Mouse (Mus musculus) forebrain, embryonic 16.5 days (tissue): ENCODE measurements around the gene Prpf18. TPM values are rescaled to one million over a fixed set of nuclear protein-coding genes. Genes with fewer than 3 reads are reported as not detected.
A peak's percentile ranks its signal among the peaks of the same experiment; 100 is the strongest.

Experiments used
- ATAC-seq: fragments of 200-750 bp; cut with Nextera tagmentation; 2 replicates; pipeline ENCODE4 v1.8.0; 2017; ENCODE audit warnings: mild to moderate bottlenecking, moderate library complexity
- H3K27ac ChIP-seq: fragments of 300-500 bp; sonication (generic); 2 replicates; pipeline ENCODE4 v1.5.1; 2014; ENCODE audit warnings: low read length, control low read depth
- H3K27me3 ChIP-seq: fragments of 300-500 bp; sonication (generic); replicated peaks from 2 replicates; pipeline ENCODE4 v1.6.1; 2014; ENCODE audit warnings: low read length; ENCODE audit not compliant: control insufficient read depth, insufficient read depth
- H3K36me3 ChIP-seq: fragments of 300-500 bp; sonication (generic); 2 replicates; pipeline ENCODE4 v1.6.1; 2014; ENCODE audit not compliant: control insufficient read depth, insufficient read depth
- H3K4me1 ChIP-seq: fragments of 300-500 bp; sonication (generic); replicated peaks from 2 replicates; pipeline ENCODE4 v1.6.1; 2014; ENCODE audit warnings: low read length; ENCODE audit not compliant: control insufficient read depth, insufficient read depth
- H3K4me2 ChIP-seq: fragments of 300-500 bp; sonication (generic); 2 replicates; pipeline ENCODE4 v1.6.1; 2014; ENCODE audit warnings: mild to moderate bottlenecking, low read length, control low read depth
- H3K4me3 ChIP-seq: fragments of 300-500 bp; sonication (generic); replicated peaks from 2 replicates; pipeline ENCODE4 v1.5.1; 2014; ENCODE audit warnings: mild to moderate bottlenecking, low read length, control low read depth
- H3K9ac ChIP-seq: fragments of 300-500 bp; sonication (generic); replicated peaks from 2 replicates; pipeline ENCODE4 v1.6.1; 2014; ENCODE audit warnings: low read depth, low read length, control low read depth
- H3K9me3 ChIP-seq: fragments of 300-500 bp; sonication (generic); 2 replicates; pipeline ENCODE4 v1.6.1; 2016; ENCODE audit warnings: low read length; ENCODE audit not compliant: control insufficient read depth
- WGBS: fragments of 180-500 bp; shearing (Covaris S2); extraction: QIAGEN DNeasy Blood & Tissue Kit; methylation state at CpG from one replicate; pipeline ENCODE4 v1.1.7; 2014; 5-methylcytosine and 5-hydroxymethylcytosine counted together
- polyA plus RNA-seq: library from polyadenylated mRNA; unstranded; fragments of >200 nt; fragmentation: Nextera tagmentation; extraction: Ambion mirVana; gene quantifications from 2 replicates; pipeline ENCODE4 v1.2.1, GENCODE M21; 2015

Gene Prpf18
- polyA plus RNA-seq, result 59.6 and 64.2 TPM in 2 replicates

- Histone ChIP-seq H3K9me3 (no peaks in the 10 kb centered on the region), H3K36me3 (no peaks in the 10 kb centered on the region), H3K4me2 (peak within 1 kb of the TSS; percentile 79), H3K4me3 (peak within 1 kb of the TSS; percentile 97), H3K4me1 (peaks cover 15% of the 10 kb centered on the region), H3K9ac (peak within 1 kb of the TSS; percentile 90), H3K27ac (peak within 1 kb of the TSS; percentile 61), H3K27me3 (no peaks in the 10 kb centered on the region)
- ATAC-seq, result peak; percentile 94
- under 1% methylated on average over 40 of the region's 40 CpGs for WGBS
These were observed at the start of gene Prpf18 for GRCm38 (mm10) chr2:4651500-4652285. Prpf18 (minus strand) TSS chr2:4652113.

GRCm38 (mm10) chr2:4679886-4680285 is 28.0 kb upstream of the Prpf18 start:
- Histone ChIP-seq H3K9me3 (no peaks in the 10 kb centered on the region), H3K4me3 (no peak overlapping the region), H3K27ac (no peak overlapping the region), H3K4me2 (no peak overlapping the region), H3K36me3 (no peaks in the 10 kb centered on the region), H3K4me1 (no peaks in the 10 kb centered on the region), H3K9ac (no peak overlapping the region), H3K27me3 (no peaks in the 10 kb centered on the region)
- ATAC-seq, result no peak
- 84% methylated on average over 3 of the region's 3 CpGs for WGBS

- H3K9me3 ChIP-seq, result no peaks in the 10 kb centered on the region
- H3K4me3 ChIP-seq, result no peak overlapping the region
- H3K27ac ChIP-seq, result no peak overlapping the region
- H3K27me3 ChIP-seq, result no peaks in the 10 kb centered on the region
- no peak overlapping the region for H3K4me2 ChIP-seq
- no peaks in the 10 kb centered on the region for H3K4me1 ChIP-seq
- WGBS, result 90% methylated on average over 8 of the region's 8 CpGs
- H3K9ac ChIP-seq, result no peak overlapping the region
- H3K36me3 ChIP-seq, result no peaks in the 10 kb centered on the region
- ATAC-seq, result no peak
These were observed 19.7 kb upstream of the Prpf18 start for GRCm38 (mm10) chr2:4671636-4672035.

GRCm38 (mm10) chr2:4669701-4670100 is 17.8 kb upstream of the Prpf18 start:
- Histone ChIP-seq H3K4me2 (no peak overlapping the region), H3K4me1 (no peaks in the 10 kb centered on the region), H3K4me3 (no peak overlapping the region), H3K9ac (no peak overlapping the region), H3K27ac (no peak overlapping the region), H3K9me3 (no peaks in the 10 kb centered on the region), H3K27me3 (no peaks in the 10 kb centered on the region), H3K36me3 (no peaks in the 10 kb centered on the region)
- no peak for ATAC-seq
- 96% methylated on average over 8 of the region's 8 CpGs for WGBS

- no peak overlapping the region for H3K4me3 ChIP-seq
- no peak for ATAC-seq
- H3K36me3 ChIP-seq, result no peaks in the 10 kb centered on the region
- H3K4me1 ChIP-seq, result no peaks in the 10 kb centered on the region
- no peaks in the 10 kb centered on the region for H3K9me3 ChIP-seq
- no peaks in the 10 kb centered on the region for H3K27me3 ChIP-seq
- no peak overlapping the region for H3K27ac ChIP-seq
- WGBS, result 85% methylated on average over 2 of the region's 2 CpGs
- H3K9ac ChIP-seq, result no peak overlapping the region
- H3K4me2 ChIP-seq, result no peak overlapping the region
These were observed 16.7 kb upstream of the Prpf18 start for GRCm38 (mm10) chr2:4668626-4669025.

- Histone ChIP-seq H3K27ac (no peak overlapping the region), H3K9me3 (no peaks in the 10 kb centered on the region), H3K4me3 (no peak overlapping the region), H3K4me2 (no peak overlapping the region), H3K27me3 (no peaks in the 10 kb centered on the region), H3K4me1 (no peaks in the 10 kb centered on the region), H3K36me3 (no peaks in the 10 kb centered on the region), H3K9ac (no peak overlapping the region)
- no peak for ATAC-seq
- 85% methylated on average over 2 of the region's 2 CpGs for whole genome bisulfite sequencing
These were observed 8.8 kb upstream of the Prpf18 start for GRCm38 (mm10) chr2:4660677-4661076.

GRCm38 (mm10) chr2:4649646-4650045 is 2.3 kb downstream of the Prpf18 start:
- WGBS, result 95% methylated on average over 2 of the region's 2 CpGs
- ATAC-seq, result no peak

DNA sequence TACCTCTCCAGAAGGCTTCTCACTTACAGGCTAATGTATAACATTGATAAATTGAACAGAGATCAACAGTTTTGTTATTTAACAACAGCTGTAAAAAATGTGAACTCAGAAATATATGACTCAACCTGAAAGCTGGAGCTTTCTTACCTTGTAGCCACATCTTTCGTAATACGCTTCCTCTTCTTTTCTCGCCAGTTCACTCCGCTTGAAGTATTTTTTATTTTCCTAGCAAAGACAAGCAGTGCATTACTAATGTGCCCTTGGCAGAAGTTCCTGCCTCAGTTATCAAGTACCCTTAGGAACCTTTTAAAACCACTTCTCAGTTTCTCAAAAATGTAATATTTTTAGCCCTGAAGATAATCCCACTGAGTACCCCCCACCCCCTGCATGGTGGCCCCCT is 3.8 kb downstream of the Prpf18 start:
- no peak for ATAC-seq
- Histone ChIP-seq H3K9ac (no peak overlapping the region), H3K36me3 (peaks cover 12% of the 10 kb centered on the region), H3K27me3 (no peaks in the 10 kb centered on the region), H3K4me3 (no peak overlapping the region), H3K27ac (no peak overlapping the region), H3K4me1 (peaks cover 15% of the 10 kb centered on the region), H3K4me2 (no peak overlapping the region), H3K9me3 (no peaks in the 10 kb centered on the region)
- 77% methylated on average over 4 of the region's 4 CpGs for WGBS

More at GRCm38 (mm10) chr2:4649646-4650045, 2.3 kb downstream of the Prpf18 start:
- Histone ChIP-seq H3K27ac (no peak overlapping the region), H3K4me1 (peaks cover 15% of the 10 kb centered on the region), H3K4me2 (no peak overlapping the region), H3K36me3 (peaks cover 7% of the 10 kb centered on the region; the same call in 1 of the 2 replicates), H3K4me3 (no peak overlapping the region), H3K9me3 (no peaks in the 10 kb centered on the region), H3K27me3 (no peaks in the 10 kb centered on the region), H3K9ac (no peak overlapping the region)

DNA sequence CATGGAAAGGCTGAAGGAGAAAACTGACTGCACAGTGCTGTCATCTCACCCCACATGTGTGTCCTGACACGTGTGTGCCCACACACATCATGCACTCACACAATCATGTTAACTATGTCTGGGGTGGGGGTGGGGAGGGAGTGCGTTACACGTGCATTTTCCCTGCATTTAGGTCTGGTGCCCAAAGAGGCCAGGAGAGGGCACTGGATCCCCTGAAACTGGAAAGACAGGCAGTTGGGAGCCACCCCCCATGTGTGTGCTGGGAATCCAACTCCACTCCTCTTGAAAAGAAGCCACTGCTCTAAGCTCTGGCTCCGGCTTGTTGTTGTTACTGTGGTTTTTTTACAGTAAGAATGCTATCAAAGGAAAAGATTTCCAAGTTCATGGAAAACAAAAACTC is 6.8 kb downstream of the Prpf18 start:
- H3K36me3 ChIP-seq, result peaks cover 21% of the 10 kb centered on the region
- H3K27ac ChIP-seq, result no peak overlapping the region
- peaks cover 4% of the 10 kb centered on the region for H3K4me1 ChIP-seq
- no peak overlapping the region for H3K4me3 ChIP-seq
- H3K9me3 ChIP-seq, result no peaks in the 10 kb centered on the region
- H3K9ac ChIP-seq, result no peak overlapping the region
- ATAC-seq, result no peak
- 75% methylated on average over 4 of the region's 4 CpGs for WGBS
- H3K4me2 ChIP-seq, result no peak overlapping the region
- no peaks in the 10 kb centered on the region for H3K27me3 ChIP-seq
